Mouse (Mus musculus) forebrain, postnatal 0 days (tissue): ENCODE results near the gene Eva1c. TPM values are rescaled to one million over a fixed set of nuclear protein-coding genes. Genes with fewer than 3 reads are reported as not detected.
A peak's percentile ranks its signal among the peaks of the same experiment; 100 is the strongest.

Experiments used
- ATAC-seq: fragments of 200-750 bp; cut with Nextera tagmentation; 2 replicates; pipeline ENCODE4 v1.8.0; 2017; ENCODE audit warnings: mild to moderate bottlenecking, moderate library complexity
- DNase-seq: peaks from one replicate; pipeline ENCODE4 v3.0.0-alpha.2; 2015
- H3K27ac ChIP-seq: fragments of 300-500 bp; sonication (generic); 2 replicates; pipeline ENCODE4 v1.5.1; 2014; ENCODE audit warnings: low read depth, mild to moderate bottlenecking, antibody characterized with exemption, low read length, moderate library complexity, mixed read lengths
- H3K27me3 ChIP-seq: fragments of 300-500 bp; sonication (generic); 2 replicates; pipeline ENCODE4 v1.6.1; 2014; ENCODE audit warnings: mild to moderate bottlenecking, low read length, mixed read lengths; ENCODE audit not compliant: insufficient read depth
- H3K36me3 ChIP-seq: fragments of 300-500 bp; sonication (generic); 2 replicates; pipeline ENCODE4 v1.6.1; 2014; ENCODE audit warnings: mild to moderate bottlenecking, moderate library complexity; ENCODE audit not compliant: insufficient read depth
- H3K4me1 ChIP-seq: fragments of 300-500 bp; sonication (generic); 2 replicates; pipeline ENCODE4 v1.6.1; 2014; ENCODE audit warnings: antibody characterized with exemption; ENCODE audit not compliant: insufficient read depth
- H3K4me2 ChIP-seq: fragments of 300-500 bp; sonication (generic); 2 replicates; pipeline ENCODE4 v1.6.1; 2014; ENCODE audit warnings: low read depth, mild to moderate bottlenecking, moderate library complexity
- H3K4me3 ChIP-seq: fragments of 300-500 bp; sonication (generic); 2 replicates; pipeline ENCODE4 v1.5.1; 2014; ENCODE audit warnings: low read depth, low read length, mixed read lengths
- H3K9ac ChIP-seq: fragments of 300-500 bp; sonication (generic); 2 replicates; pipeline ENCODE4 v1.6.1; 2014; ENCODE audit warnings: mild to moderate bottlenecking
- H3K9me3 ChIP-seq: fragments of 300-500 bp; sonication (generic); 2 replicates; pipeline ENCODE4 v1.6.1; 2016; ENCODE audit warnings: low read length
- CTCF ChIP-seq: sonication (generic); IDR thresholded peaks from 2 replicates; pipeline ENCODE4 v1.5.1; 2016; ENCODE audit warnings: antibody characterized with exemption, control low read depth, low read depth
- WGBS: fragments of 180-500 bp; shearing (Covaris S2); extraction: QIAGEN DNeasy Blood & Tissue Kit; methylation state at CpG from one replicate; pipeline ENCODE4 v1.1.7; 2014; 5-methylcytosine and 5-hydroxymethylcytosine counted together
- polyA plus RNA-seq: library from polyadenylated mRNA; unstranded; fragments of >200 nt; fragmentation: Nextera tagmentation; extraction: Ambion mirVana; gene quantifications from 2 replicates; pipeline ENCODE4 v1.2.1, GENCODE M21; 2015
- total RNA-seq: library from RNA; depleted of rRNA; stranded (reverse); fragments of >200 nt; gene quantifications from 2 replicates; pipeline ENCODE4 v1.2.3, GENCODE M21; 2014

Gene Eva1c
- total and polyA plus RNA-seq, 2 experiments from 2014 or later, result 3.4 to 4.0 TPM

DNA sequence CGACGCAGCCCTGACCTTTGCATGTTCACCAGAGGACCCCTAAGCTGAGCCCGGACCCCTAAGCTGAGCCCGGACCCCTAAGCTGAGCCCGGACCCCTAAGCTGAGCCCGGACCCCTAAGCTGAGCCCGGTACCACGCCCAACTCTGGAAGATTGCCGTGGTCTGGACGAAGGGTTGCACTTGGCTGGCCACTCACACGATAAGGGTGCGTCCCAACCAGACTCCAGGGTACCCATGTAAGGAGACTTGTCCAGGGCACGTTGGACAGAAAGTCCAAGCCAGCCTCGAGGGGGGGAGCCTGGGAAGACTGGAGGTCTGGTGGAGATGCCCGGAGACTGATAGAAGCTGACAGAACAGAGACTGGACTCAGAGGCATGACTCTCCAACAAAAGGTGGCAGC is 5.2 kb downstream of the Eva1c start:
- DNase-seq (no peak), ATAC-seq (no peak)
- WGBS, result 18% methylated on average over 15 of the region's 15 CpGs
- H3K4me2 ChIP-seq, result peak overlapping the region; percentile 96
- peak overlapping the region; percentile 56; the same call in 1 of the 2 replicates for H3K9ac ChIP-seq
- peaks cover 4% of the 10 kb centered on the region; the same call in 1 of the 2 replicates for H3K27me3 ChIP-seq
- no peak for TF ChIP-seq CTCF
- H3K36me3 ChIP-seq, result no peaks in the 10 kb centered on the region
- H3K4me3 ChIP-seq, result peak overlapping the region; percentile 48
- H3K9me3 ChIP-seq, result no peaks in the 10 kb centered on the region
- H3K27ac ChIP-seq, result no peak overlapping the region
- no peaks in the 10 kb centered on the region for H3K4me1 ChIP-seq

DNA sequence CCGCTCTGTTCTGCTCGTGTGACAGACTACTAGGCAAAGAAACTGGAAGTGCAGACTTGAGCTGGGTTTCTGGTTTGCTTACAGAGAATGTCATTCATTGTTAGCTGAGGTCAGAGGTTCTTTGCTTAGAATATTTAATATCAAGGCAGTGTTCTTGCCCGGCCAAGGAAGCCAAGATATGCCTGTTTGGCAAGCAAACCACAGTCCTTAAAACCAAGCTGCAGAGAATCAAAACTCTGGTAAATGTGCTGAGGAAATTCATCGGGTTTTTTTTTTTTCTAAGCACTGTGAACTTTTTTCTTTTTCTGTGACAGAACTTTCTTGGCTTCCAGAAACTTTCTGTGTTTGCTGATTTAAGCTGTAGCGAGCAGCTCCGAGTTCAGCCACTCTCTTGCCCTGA is 6.0 kb downstream of the Eva1c start:
- 25% methylated on average over 6 of the region's 6 CpGs for WGBS
- no peaks in the 10 kb centered on the region for H3K36me3 ChIP-seq
- DNase-seq, result no peak
- no peak for ATAC-seq
- no peak for TF ChIP-seq CTCF
- peak overlapping the region; percentile 96; the same call in 1 of the 2 replicates for H3K4me2 ChIP-seq
- H3K9me3 ChIP-seq, result no peaks in the 10 kb centered on the region
- H3K9ac ChIP-seq, result no peak overlapping the region
- peaks cover 4% of the 10 kb centered on the region; the same call in 1 of the 2 replicates for H3K27me3 ChIP-seq
- no peak overlapping the region for H3K27ac ChIP-seq
- H3K4me3 ChIP-seq, result no peak overlapping the region
- no peaks in the 10 kb centered on the region for H3K4me1 ChIP-seq

GRCm38 (mm10) chr16:90833041-90833791 is 6.7 kb downstream of the Eva1c start:
- DNase-seq, result no peak
- H3K4me2 ChIP-seq, result no peak overlapping the region
- TF ChIP-seq CTCF, result peak; percentile 23

DNA sequence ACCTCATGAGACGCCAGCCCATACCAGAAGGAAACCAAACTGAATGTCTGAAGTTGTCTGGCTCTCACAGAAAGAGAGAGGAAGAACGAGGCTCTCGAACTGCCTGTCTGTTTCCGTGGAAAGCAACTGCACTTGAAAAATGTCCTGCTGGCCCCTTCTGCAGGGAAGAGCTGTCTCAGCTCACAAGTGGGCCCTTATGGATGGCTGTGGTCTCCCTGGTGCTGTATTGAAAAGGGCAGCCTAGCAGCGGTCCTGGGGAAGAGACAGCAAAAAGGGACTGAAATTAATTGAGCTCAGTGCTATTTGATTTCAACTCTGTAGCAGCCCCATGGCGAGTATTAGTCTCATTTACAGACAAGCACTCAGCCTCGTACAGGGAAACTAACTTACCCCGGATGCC is 10.9 kb downstream of the Eva1c start:
- no peaks in the 10 kb centered on the region for H3K36me3 ChIP-seq
- 0 out of 2 replicates have a peak, but pooled peaks have one; percentile 25 for ATAC-seq
- no peak overlapping the region for H3K4me2 ChIP-seq
- H3K4me1 ChIP-seq, result no peaks in the 10 kb centered on the region
- no peaks in the 10 kb centered on the region; the same call in 1 of the 2 replicates for H3K27me3 ChIP-seq
- WGBS, result 47% methylated on average over 8 of the region's 8 CpGs
- H3K9me3 ChIP-seq, result no peaks in the 10 kb centered on the region
- no peak overlapping the region for H3K9ac ChIP-seq
- no peak for TF ChIP-seq CTCF
- no peak for DNase-seq
- no peak overlapping the region for H3K4me3 ChIP-seq
- H3K27ac ChIP-seq, result no peak overlapping the region

More at GRCm38 (mm10) chr16:90833041-90833791, 6.7 kb downstream of the Eva1c start:
- Histone ChIP-seq H3K9me3 (no peaks in the 10 kb centered on the region), H3K27me3 (peaks cover 4% of the 10 kb centered on the region; the same call in 1 of the 2 replicates), H3K36me3 (no peaks in the 10 kb centered on the region), H3K27ac (no peak overlapping the region), H3K4me1 (no peaks in the 10 kb centered on the region), H3K9ac (no peak overlapping the region), H3K4me3 (no peak overlapping the region)
- ATAC-seq, result no peak
- 29% methylated on average over 9 of the region's 9 CpGs for WGBS

DNA sequence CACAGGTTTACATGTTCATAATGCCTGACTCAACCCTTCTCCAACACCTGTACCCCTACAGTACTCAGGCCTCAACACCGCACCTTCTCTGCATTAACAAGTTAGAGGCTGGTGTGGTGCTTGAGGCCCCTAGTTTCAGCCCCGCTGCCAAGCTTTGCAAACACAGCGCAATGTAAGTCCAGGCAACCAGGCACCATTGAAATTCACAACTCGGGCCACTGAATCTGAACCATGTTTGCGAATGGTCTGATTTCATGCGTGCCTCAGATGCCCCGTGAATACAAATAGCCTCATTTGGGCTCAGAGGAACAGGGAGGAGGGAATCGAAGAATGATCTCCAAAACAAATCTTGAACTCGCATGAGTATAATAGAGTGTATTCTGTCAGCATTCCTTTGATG is 15.6 kb downstream of the Eva1c start:
- 15% methylated on average over 9 of the region's 9 CpGs for WGBS

GRCm38 (mm10) chr16:90845038-90845437 is 18.5 kb downstream of the Eva1c start:
- DNase-seq (peak; percentile 61), ATAC-seq (peak; percentile 64)
- peak overlapping the region; percentile 40; the same call in 1 of the 2 replicates for H3K27ac ChIP-seq

More for the DNA sequence above, 15.6 kb downstream of the Eva1c start:
- 0 out of 2 replicates have a peak overlapping the region, but pooled peaks have one; percentile 10 for H3K27ac ChIP-seq
- peaks cover 12% of the 10 kb centered on the region; the same call in 1 of the 2 replicates for H3K4me1 ChIP-seq
- DNase-seq, result peak; percentile 50
- no peak for TF ChIP-seq CTCF
- no peaks in the 10 kb centered on the region for H3K36me3 ChIP-seq
- H3K9ac ChIP-seq, result no peak overlapping the region
- no peaks in the 10 kb centered on the region for H3K9me3 ChIP-seq
- H3K4me3 ChIP-seq, result no peak overlapping the region
- H3K27me3 ChIP-seq, result no peaks in the 10 kb centered on the region
- H3K4me2 ChIP-seq, result no peak overlapping the region
- ATAC-seq, result 0 out of 2 replicates have a peak, but pooled peaks have one; percentile 17

DNA sequence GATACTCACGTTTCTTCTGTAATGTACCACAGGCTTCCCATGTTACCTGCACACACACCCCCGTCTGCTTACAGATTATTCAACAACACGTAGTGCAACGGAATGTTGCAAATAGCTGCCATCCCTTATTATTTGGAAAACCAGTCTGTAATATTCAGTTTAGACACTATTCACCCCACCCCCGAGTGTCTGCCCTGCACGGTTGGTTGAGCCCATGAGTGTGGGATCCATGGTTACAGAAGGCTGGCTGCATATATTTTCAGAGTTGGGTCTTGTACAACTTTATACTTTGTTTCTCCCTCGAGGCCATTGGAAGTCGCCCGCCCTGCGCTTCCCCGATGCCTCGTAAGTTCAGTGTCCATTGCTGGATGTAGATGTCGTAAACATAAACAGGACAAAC is 19.1 kb downstream of the Eva1c start:
- no peak for TF ChIP-seq CTCF

More at GRCm38 (mm10) chr16:90845038-90845437, 18.5 kb downstream of the Eva1c start:
- no peak for TF ChIP-seq CTCF
- Histone ChIP-seq H3K36me3 (no peaks in the 10 kb centered on the region), H3K4me3 (no peak overlapping the region), H3K4me1 (peaks cover 12% of the 10 kb centered on the region; the same call in 1 of the 2 replicates), H3K9ac (no peak overlapping the region), H3K27me3 (no peaks in the 10 kb centered on the region), H3K4me2 (no peak overlapping the region), H3K9me3 (no peaks in the 10 kb centered on the region)
- WGBS, result 23% methylated on average over 6 of the region's 6 CpGs

More for the DNA sequence above, 19.1 kb downstream of the Eva1c start:
- Histone ChIP-seq H3K27me3 (no peaks in the 10 kb centered on the region), H3K9me3 (no peaks in the 10 kb centered on the region), H3K4me1 (peaks cover 12% of the 10 kb centered on the region; the same call in 1 of the 2 replicates), H3K4me3 (no peak overlapping the region), H3K27ac (peak overlapping the region; percentile 40; the same call in 1 of the 2 replicates), H3K4me2 (no peak overlapping the region), H3K9ac (no peak overlapping the region), H3K36me3 (no peaks in the 10 kb centered on the region)
- DNase-seq (no peak), ATAC-seq (peak; percentile 69)
- WGBS, result 37% methylated on average over 13 of the region's 13 CpGs
